Mouse (Mus musculus) left cerebral cortex, postnatal 25 days (tissue): Measurements from ENCODE around the gene Fxyd2. TPM values are rescaled to one million over a fixed set of nuclear protein-coding genes. Genes with fewer than 3 reads are reported as not detected.

Experiments
- DNase-seq, 2 experiments: peaks; one replicate each; pipeline ENCODE4 v3.0.0; 2022; ENCODE audit warnings: low spot score in 2 of 2, mixed read lengths in 1 of 2
- intact Hi-C: fragments of 180-260 bp; cut with DNase I; formaldehyde crosslinking; loops from one replicate; pipeline ENCODE4 v1.15.1; 2025
- total RNA-seq, 2 experiments: library from RNA; stranded (reverse); gene quantifications; 2 replicates each; pipeline ENCODE4 v1.2.3; 2021

The Fxyd2 gene
- total RNA-seq, 2 experiments from 2014 or later = 7.2 to 13.1 TPM

DNA sequence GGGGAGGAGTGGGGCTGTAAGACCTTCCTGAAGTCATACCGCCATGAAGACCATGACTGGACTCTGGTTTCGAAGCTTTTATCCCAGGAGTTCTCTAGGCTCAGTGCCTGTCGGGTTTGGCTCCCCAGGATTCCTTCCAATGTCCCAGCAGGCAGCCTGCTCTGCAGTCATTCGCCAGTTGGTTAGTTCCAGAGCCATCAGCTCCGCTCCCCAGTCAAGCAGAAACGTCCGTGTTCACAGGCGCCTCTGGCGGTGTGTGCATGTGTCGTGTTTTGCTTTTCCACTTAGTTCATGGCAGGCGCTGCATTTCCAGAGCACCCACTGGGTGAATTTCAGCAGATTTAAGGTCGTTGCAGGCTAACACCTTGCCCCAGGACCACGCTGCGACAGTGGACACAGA, 58.9 kb downstream of the Fxyd2 start:
- DNase-seq = no peak
- intact Hi-C loops = no loop called here

Other genes with a start within 250 kb of the Fxyd2 start
- gene BC049352, start 217.7 kb upstream of the Fxyd2 start, total RNA-seq = 1 to 10 TPM; 1.1 to 1.5 TPM
- under 1 TPM in 1 of 2 experiments, not detected in 1; 0.41 TPM for gene Tmprss4, start 195.6 kb upstream of the Fxyd2 start, total RNA-seq
- gene Il10ra, start 130.5 kb upstream of the Fxyd2 start, total RNA-seq = 1 to 10 TPM; 3.0 to 4.1 TPM
- not detected for gene Tmprss13, start 80.6 kb upstream of the Fxyd2 start, total RNA-seq
- 100 to 1,000 TPM; 105 to 131 TPM for gene Fxyd6, start 29.5 kb upstream of the Fxyd2 start, total RNA-seq
- 10 to 100 TPM; 51.1 to 51.7 TPM for gene Dscaml1, start 27.0 kb downstream of the Fxyd2 start, total RNA-seq